Comparison of ENCODE assay signal across 17 mouse cellular contexts in the genomic region with DNA sequence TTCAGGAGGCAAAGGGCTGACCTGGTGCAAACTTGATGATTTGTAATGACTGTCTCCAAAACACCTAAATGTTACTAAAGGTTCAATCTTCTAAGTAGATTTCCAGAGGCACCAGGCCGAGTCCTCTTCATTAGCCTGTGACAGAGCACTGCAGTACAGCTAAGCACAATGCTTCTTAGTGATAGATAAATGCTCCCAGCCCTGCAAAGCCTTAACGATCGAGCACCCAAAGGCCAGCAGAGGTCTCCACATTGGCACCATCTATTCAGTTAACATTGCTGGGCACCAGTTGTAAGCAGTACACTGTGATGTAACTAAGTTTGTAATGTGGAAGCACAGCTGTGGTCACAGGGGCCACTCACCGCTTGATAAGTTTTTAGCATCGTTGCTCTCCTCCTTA. TPM values are rescaled to one million over a fixed set of nuclear protein-coding genes. Genes with fewer than 3 reads are reported as not detected.
DNase-seq lines count a peak whose midpoint lies in the region; ATAC-seq and TF ChIP-seq lines count a peak whose summit lies in the region.
"Had no signal": no experiment of that assay in that cellular context is flagged by ENCODE, and none has a peak within 500 bp of the region (broad histone marks: within the 10 kb centered on the region; RNA-seq: fewer than 3 reads in every experiment).

No protein-coding gene starts in this region.

- H3K27ac ChIP-seq in heart, embryonic 10.5 days = peak overlapping the region; percentile 19; the same call in 1 of the 2 replicates
- H3K27ac ChIP-seq in kidney, postnatal 0 days = peak overlapping the region; percentile 40; the same call in 1 of the 2 replicates
- H3K27ac ChIP-seq in thymus, adult 2 months (ENCODE audit: control insufficient read depth, insufficient read depth, low read length) = peak overlapping the region; percentile 98
- peak overlapping the region; percentile 3; the same call in 1 of the 2 replicates for H3K27ac ChIP-seq in stomach, embryonic 16.5 days (ENCODE audit: low read length)
- H3K27ac ChIP-seq: hindbrain, embryonic 13.5 days; limb, embryonic 12.5 days; midbrain, embryonic 12.5 days had no signal

- TF ChIP-seq POLR2A in thymus, adult 2 months (IDR thresholded peaks at IDR 0.05; ENCODE audit: control insufficient read depth, extremely low read depth, insufficient read depth, low read length, poor library complexity) = no peak

- 0 out of 2 replicates have a peak, but pooled peaks cover 4% of the 10 kb centered on the region for H3K27me3 ChIP-seq in heart, embryonic 10.5 days (ENCODE audit: insufficient read depth, poor library complexity, severe bottlenecking)
- H3K27me3 ChIP-seq in kidney, postnatal 0 days (ENCODE audit: insufficient read depth, low read length) = no peaks in the 10 kb centered on the region
- no peaks in the 10 kb centered on the region for H3K27me3 ChIP-seq in thymus, adult 2 months (ENCODE audit: control insufficient read depth, insufficient read depth, low read length)
- H3K27me3 ChIP-seq in stomach, embryonic 16.5 days (ENCODE audit: control insufficient read depth, insufficient read depth, low read length) = no peaks in the 10 kb centered on the region
- H3K27me3 ChIP-seq: limb, embryonic 12.5 days; midbrain, embryonic 12.5 days had no signal

- no peaks in the 10 kb centered on the region for H3K36me3 ChIP-seq in heart, embryonic 10.5 days
- no peaks in the 10 kb centered on the region for H3K36me3 ChIP-seq in kidney, postnatal 0 days (ENCODE audit: insufficient read depth, low read length)
- peaks cover 12% of the 10 kb centered on the region for H3K36me3 ChIP-seq in thymus, adult 2 months (ENCODE audit: control insufficient read depth, insufficient read depth, low read length)
- H3K36me3 ChIP-seq in stomach, embryonic 16.5 days (ENCODE audit: control insufficient read depth, insufficient read depth, low read length) = no peaks in the 10 kb centered on the region
- H3K36me3 ChIP-seq: G1E had no signal

- WGBS in heart, embryonic 10.5 days = 67% methylated on average over 5 of the region's 5 CpGs
- WGBS in kidney, postnatal 0 days = 71% methylated on average over 5 of the region's 5 CpGs
- 92% methylated on average over 5 of the region's 5 CpGs for WGBS in thymus, adult 2 months
- WGBS in stomach, embryonic 16.5 days = 75% methylated on average over 5 of the region's 5 CpGs

- H3K9me3 ChIP-seq in heart, embryonic 10.5 days = no peaks in the 10 kb centered on the region
- no peaks in the 10 kb centered on the region for H3K9me3 ChIP-seq in kidney, postnatal 0 days (replicated peaks; ENCODE audit: low read length)
- H3K9me3 ChIP-seq in stomach, embryonic 16.5 days (replicated peaks; ENCODE audit: control insufficient read depth, low read length) = peaks cover 5% of the 10 kb centered on the region; the same call in 1 of the 2 replicates
- H3K9me3 ChIP-seq: hindbrain, embryonic 13.5 days; midbrain, embryonic 12.5 days had no signal

- DNase-seq in heart, embryonic 10.5 days (ENCODE audit: low spot score) = no peak
- no peak for DNase-seq in heart, postnatal 4 days
- DNase-seq in kidney, postnatal 0 days (ENCODE audit: low spot score) = no peak
- DNase-seq in kidney, adult 9 months = no peak
- DNase-seq in thymus, adult 2 months = no peak
- no peak for DNase-seq in thymus, postnatal 10 days (ENCODE audit: low spot score in 2 of 2)
- no peak for DNase-seq in natural killer cell, adult 2 months (ENCODE audit: low spot score in 2 of 2)
- DNase-seq: cerebellum, adult 18-20 months; layer of hippocampus, postnatal 36 days; right cerebral cortex, adult 18-20 months had no signal

- peaks cover 30% of the 10 kb centered on the region for H3K4me1 ChIP-seq in heart, embryonic 10.5 days
- H3K4me1 ChIP-seq in kidney, postnatal 0 days (replicated peaks; ENCODE audit: insufficient read depth, low read length) = no peaks in the 10 kb centered on the region
- H3K4me1 ChIP-seq in thymus, adult 2 months (replicated peaks; ENCODE audit: control insufficient read depth, insufficient read depth, low read length) = peaks cover 36% of the 10 kb centered on the region
- H3K4me1 ChIP-seq in stomach, embryonic 16.5 days (ENCODE audit: control insufficient read depth, insufficient read depth, low read length) = peaks cover 9% of the 10 kb centered on the region; the same call in 1 of the 2 replicates
- H3K4me1 ChIP-seq: midbrain, embryonic 12.5 days had no signal

- no peak overlapping the region for H3K9ac ChIP-seq in kidney, postnatal 0 days (ENCODE audit: low read depth, low read length)
- no peak overlapping the region for H3K9ac ChIP-seq in stomach, embryonic 16.5 days (ENCODE audit: low read length)
- H3K9ac ChIP-seq: hindbrain, embryonic 13.5 days; limb, embryonic 12.5 days; midbrain, embryonic 12.5 days had no signal

- no peak for ATAC-seq in kidney, postnatal 0 days (replicated peaks; ENCODE audit: low FRiP score, low read depth)
- no peak for ATAC-seq in stomach, embryonic 16.5 days (ENCODE audit: insufficient read depth, low FRiP score)
- ATAC-seq: forebrain, embryonic 16.5 days had no signal

- no peak overlapping the region for H3K4me3 ChIP-seq in heart, embryonic 10.5 days
- no peak overlapping the region for H3K4me3 ChIP-seq in kidney, postnatal 0 days (replicated peaks; ENCODE audit: low read depth, low read length)
- H3K4me3 ChIP-seq in thymus, adult 2 months (ENCODE audit: control insufficient read depth, insufficient read depth, low read length) = no peak overlapping the region
- no peak overlapping the region for H3K4me3 ChIP-seq in stomach, embryonic 16.5 days (replicated peaks; ENCODE audit: low read length)
- H3K4me3 ChIP-seq: hindbrain, embryonic 13.5 days; limb, embryonic 12.5 days; midbrain, embryonic 12.5 days had no signal

- H3K4me2 ChIP-seq in kidney, postnatal 0 days (ENCODE audit: low read length) = no peak overlapping the region
- no peak overlapping the region for H3K4me2 ChIP-seq in stomach, embryonic 16.5 days (ENCODE audit: low read depth, low read length)
- H3K4me2 ChIP-seq: hindbrain, embryonic 13.5 days; limb, embryonic 12.5 days; midbrain, embryonic 12.5 days had no signal

- no peak for TF ChIP-seq CTCF in kidney, postnatal 0 days (IDR thresholded peaks at IDR 0.05; ENCODE audit: low read depth)
- TF ChIP-seq CTCF in thymus, adult 2 months (IDR thresholded peaks at IDR 0.05; ENCODE audit: borderline replicate concordance, control insufficient read depth, extremely low read depth, insufficient read depth, low read length, poor library complexity) = no peak

RNA-seq across cellular contexts. Expression of a gene that starts 22.2 kb away (rescaled TPM):
- polyA plus RNA-seq in heart, embryonic 10.5 days (2016; fragmentation: Nextera tagmentation; extraction: Ambion mirVana) = 4.1 and 7.1 TPM in 2 replicates
- total RNA-seq in heart, postnatal 4 days (2021) = 10 to 100 TPM; 17.6 to 20.4 TPM
- 16.4 and 17.0 TPM in 2 replicates for polyA plus RNA-seq in kidney, postnatal 0 days (2015; fragmentation: Nextera tagmentation; extraction: Ambion mirVana)
- 30.4 and 34.4 TPM in 2 replicates for polyA plus RNA-seq in thymus, adult 2 months (2012; rRNA removed)
- 10.9 and 11.3 TPM in 2 replicates for polyA plus RNA-seq in stomach, embryonic 16.5 days (2015; fragmentation: Nextera tagmentation; extraction: Ambion mirVana)
- total RNA-seq: G1E had no signal
- polyA plus RNA-seq: G1E had no signal

RNA-seq across cellular contexts. Expression of a gene that starts 22.2 kb away (rescaled TPM):
- 2.2 and 3.4 TPM in 2 replicates for polyA plus RNA-seq in heart, embryonic 10.5 days (2016; fragmentation: Nextera tagmentation; extraction: Ambion mirVana)
- 1 to 10 TPM; 2.5 to 3.4 TPM for total RNA-seq in heart, postnatal 4 days (2021)
- polyA plus RNA-seq in kidney, postnatal 0 days (2015; fragmentation: Nextera tagmentation; extraction: Ambion mirVana) = 1.7 and 1.8 TPM in 2 replicates
- 2.7 and 3.3 TPM in 2 replicates for polyA plus RNA-seq in thymus, adult 2 months (2012; rRNA removed)
- 1.9 and 2.0 TPM in 2 replicates for polyA plus RNA-seq in stomach, embryonic 16.5 days (2015; fragmentation: Nextera tagmentation; extraction: Ambion mirVana)
- polyA plus RNA-seq: G1E had no signal

RNA-seq across cellular contexts. Expression of a gene that starts 48.1 kb away (rescaled TPM):
- polyA plus RNA-seq in heart, embryonic 10.5 days (2016; fragmentation: Nextera tagmentation; extraction: Ambion mirVana) = 0.68 and 0.92 TPM in 2 replicates
- 1 to 10 TPM; 3.0 to 3.9 TPM for total RNA-seq in heart, postnatal 4 days (2021)
- 2.9 and 3.3 TPM in 2 replicates for polyA plus RNA-seq in kidney, postnatal 0 days (2015; fragmentation: Nextera tagmentation; extraction: Ambion mirVana)
- polyA plus RNA-seq in thymus, adult 2 months (2012; rRNA removed) = 2.1 and 2.6 TPM in 2 replicates
- 1.2 and 1.6 TPM in 2 replicates for polyA plus RNA-seq in stomach, embryonic 16.5 days (2015; fragmentation: Nextera tagmentation; extraction: Ambion mirVana)
- polyA plus RNA-seq: C2C12, G1E had no signal

Comparison
In these comparisons a context has a peak if more than half of its experiments do, and no peak if none do; other contexts are left out.
1. H3K27ac ChIP-seq: peak in every context shown above with its lines; median percentile 98 in thymus, adult 2 months; 40 in kidney, postnatal 0 days; 19 in heart, embryonic 10.5 days; 3 in stomach, embryonic 16.5 days.